Mouse (Mus musculus) liver, embryonic 15.5 days (tissue): ENCODE results near the gene Hrct1. TPM values are rescaled to one million over a fixed set of nuclear protein-coding genes. Genes with fewer than 3 reads are reported as not detected.
A peak's percentile ranks its signal among the peaks of the same experiment; 100 is the strongest.

Experiments used
- ATAC-seq: fragments of 200-750 bp; cut with Nextera tagmentation; 2 replicates; pipeline ENCODE4 v1.8.0; 2017; ENCODE audit warnings: moderate number of reproducible peaks, mild to moderate bottlenecking, moderate library complexity; ENCODE audit not compliant: insufficient read depth
- H3K27ac ChIP-seq: fragments of 300-500 bp; sonication (generic); replicated peaks from 2 replicates; pipeline ENCODE4 v1.5.1; 2015; ENCODE audit warnings: mild to moderate bottlenecking, inconsistent platforms
- H3K27me3 ChIP-seq: fragments of 300-500 bp; sonication (generic); 2 replicates; pipeline ENCODE4 v1.6.1; 2015; ENCODE audit warnings: mild to moderate bottlenecking, inconsistent platforms
- H3K36me3 ChIP-seq: fragments of 300-500 bp; sonication (generic); replicated peaks from 2 replicates; pipeline ENCODE4 v1.6.1; 2015; ENCODE audit warnings: moderate library complexity, mild to moderate bottlenecking, inconsistent platforms
- H3K4me1 ChIP-seq: fragments of 300-500 bp; sonication (generic); replicated peaks from 2 replicates; pipeline ENCODE4 v1.6.1; 2015; ENCODE audit warnings: inconsistent platforms
- H3K4me2 ChIP-seq: fragments of 300-500 bp; sonication (generic); 2 replicates; pipeline ENCODE4 v1.6.1; 2015; ENCODE audit warnings: moderate library complexity, mild to moderate bottlenecking, inconsistent platforms
- H3K4me3 ChIP-seq: fragments of 300-500 bp; sonication (generic); replicated peaks from 2 replicates; pipeline ENCODE4 v1.5.1; 2015; ENCODE audit warnings: mild to moderate bottlenecking, inconsistent platforms
- H3K9ac ChIP-seq: fragments of 300-500 bp; sonication (generic); 2 replicates; pipeline ENCODE4 v1.6.1; 2015; ENCODE audit warnings: moderate library complexity, mild to moderate bottlenecking, inconsistent platforms
- H3K9me3 ChIP-seq: fragments of 300-500 bp; sonication (generic); replicated peaks from 2 replicates; pipeline ENCODE4 v1.6.1; 2016; ENCODE audit warnings: inconsistent platforms
- WGBS: fragments of 180-500 bp; shearing (Covaris S2); methylation state at CpG from one replicate; pipeline ENCODE4 v1.1.7; 2015; ENCODE audit warnings: mixed read lengths; ENCODE audit not compliant: insufficient replicate concordance; 5-methylcytosine and 5-hydroxymethylcytosine counted together
- polyA plus RNA-seq: library from polyadenylated mRNA; unstranded; fragments of >200 nt; fragmentation: Nextera tagmentation; extraction: Ambion mirVana; gene quantifications from 2 replicates; pipeline ENCODE4 v1.2.1, GENCODE M21; 2015

Gene Hrct1
- polyA plus RNA-seq, 1 experiment from 2014 or later, result 0.20 TPM

DNA sequence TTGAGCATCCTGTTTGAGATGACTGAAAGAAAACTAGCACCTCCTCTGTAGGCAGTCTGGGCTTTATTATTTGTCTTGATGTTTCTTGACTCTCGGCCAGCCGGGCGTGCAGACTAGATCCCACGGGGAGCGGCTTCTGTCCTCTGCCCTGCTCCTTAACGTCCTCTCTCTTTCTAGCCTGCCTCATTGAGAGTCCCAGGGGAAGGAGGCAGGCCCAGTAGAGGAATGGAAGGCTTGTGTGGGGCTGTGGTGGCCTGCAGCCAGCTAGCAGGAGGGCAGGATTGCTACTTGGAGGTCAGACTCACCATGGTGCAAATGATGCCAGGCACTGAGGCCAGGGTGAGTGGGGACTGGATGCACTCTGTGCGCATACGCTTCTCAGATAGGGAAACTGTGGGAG, 23.1 kb upstream of the Hrct1 start:
- no peaks in the 10 kb centered on the region for H3K9me3 ChIP-seq
- H3K27ac ChIP-seq, result no peak overlapping the region
- no peak overlapping the region for H3K4me3 ChIP-seq
- 87% methylated on average over 8 of the region's 8 CpGs for WGBS
- no peaks in the 10 kb centered on the region for H3K4me1 ChIP-seq
- H3K4me2 ChIP-seq, result no peak overlapping the region
- ATAC-seq, result no peak
- no peak overlapping the region for H3K9ac ChIP-seq
- H3K27me3 ChIP-seq, result peaks cover 9% of the 10 kb centered on the region
- no peaks in the 10 kb centered on the region for H3K36me3 ChIP-seq

DNA sequence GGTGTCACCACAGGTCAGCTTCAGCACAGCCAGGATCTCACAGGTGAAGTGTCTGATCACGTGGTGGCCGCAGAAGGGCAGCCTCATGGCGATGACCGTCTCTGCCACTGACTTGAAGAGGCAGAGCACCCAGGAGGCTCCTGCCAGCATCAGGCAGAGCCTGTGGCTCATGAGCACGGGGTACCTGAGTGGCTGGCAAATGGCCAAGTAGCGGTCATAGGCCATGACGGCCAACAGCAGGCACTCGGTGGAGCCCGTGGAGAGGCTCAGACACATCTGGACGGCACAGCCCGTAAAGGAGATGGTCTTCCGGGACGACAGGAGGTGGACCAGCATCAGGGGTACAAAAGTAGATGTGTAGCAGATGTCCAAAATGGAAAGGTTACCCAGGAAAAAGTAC, 21.0 kb upstream of the Hrct1 start:
- no peak for ATAC-seq
- H3K4me3 ChIP-seq, result no peak overlapping the region
- peaks cover 7% of the 10 kb centered on the region; the same call in 1 of the 2 replicates for H3K27me3 ChIP-seq
- no peaks in the 10 kb centered on the region for H3K36me3 ChIP-seq
- WGBS, result 72% methylated on average over 13 of the region's 13 CpGs
- H3K9ac ChIP-seq, result no peak overlapping the region
- H3K4me2 ChIP-seq, result no peak overlapping the region
- no peak overlapping the region for H3K27ac ChIP-seq
- H3K9me3 ChIP-seq, result no peaks in the 10 kb centered on the region
- no peaks in the 10 kb centered on the region for H3K4me1 ChIP-seq

DNA sequence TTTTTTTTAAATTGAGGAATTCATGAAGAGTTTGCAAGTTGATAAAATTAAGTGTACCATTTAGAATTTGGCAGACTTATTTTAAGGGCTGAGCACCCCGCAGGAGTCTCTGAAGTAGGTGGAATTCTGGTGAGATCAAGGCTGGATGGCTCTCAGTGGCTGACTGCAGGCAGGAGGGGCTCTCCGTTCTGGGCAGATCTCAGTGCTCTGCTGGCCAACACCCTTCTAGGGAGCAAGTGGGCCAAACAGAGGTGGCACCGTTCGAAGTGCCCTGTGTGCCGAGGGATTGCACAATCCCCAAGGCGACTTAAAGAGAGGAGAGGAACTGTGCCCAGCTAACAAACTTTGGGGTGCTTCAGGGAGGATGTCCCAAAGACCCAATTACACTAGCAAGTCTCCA, 17.1 kb upstream of the Hrct1 start, which contains the start of gene Olfr71:
TSS of gene Olfr71 (minus strand) at position 387 of the 400 bp plus-strand sequence.
- Histone ChIP-seq H3K27me3 (peaks cover 15% of the 10 kb centered on the region), H3K4me3 (no peak within 1 kb of the TSS), H3K9me3 (no peaks in the 10 kb centered on the region), H3K4me1 (no peaks in the 10 kb centered on the region), H3K36me3 (no peaks in the 10 kb centered on the region), H3K27ac (no peak within 1 kb of the TSS), H3K9ac (no peak within 1 kb of the TSS), H3K4me2 (no peak within 1 kb of the TSS)
- WGBS, result 38% methylated on average over 6 of the region's 6 CpGs
- ATAC-seq, result no peak

DNA sequence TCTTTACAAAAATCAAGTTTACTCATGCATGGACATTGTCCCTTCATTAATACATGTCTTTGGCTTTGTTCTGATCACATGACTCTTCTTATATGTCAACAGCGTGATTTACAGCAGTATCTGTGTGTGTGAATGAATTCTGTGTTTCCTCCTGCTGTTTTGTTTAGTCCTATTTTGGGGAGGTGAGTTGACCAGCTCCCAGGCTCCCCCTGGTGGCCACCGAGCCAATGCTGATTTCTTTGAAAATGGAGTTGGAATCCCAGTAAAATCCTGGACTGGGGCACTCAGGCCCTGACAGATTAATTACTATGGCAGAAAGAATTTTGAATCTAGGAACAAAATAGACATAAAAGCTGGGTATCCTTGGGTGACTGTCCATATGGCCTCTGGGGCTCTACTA, 15.2 kb upstream of the Hrct1 start:
- H3K4me2 ChIP-seq, result no peak overlapping the region
- H3K4me3 ChIP-seq, result no peak overlapping the region
- no peaks in the 10 kb centered on the region for H3K4me1 ChIP-seq
- H3K27ac ChIP-seq, result no peak overlapping the region
- no peaks in the 10 kb centered on the region for H3K9me3 ChIP-seq
- H3K9ac ChIP-seq, result no peak overlapping the region
- no peak for ATAC-seq
- no peaks in the 10 kb centered on the region for H3K36me3 ChIP-seq
- H3K27me3 ChIP-seq, result peaks cover 19% of the 10 kb centered on the region
- 0% methylated on average over 2 of the region's 2 CpGs for WGBS

DNA sequence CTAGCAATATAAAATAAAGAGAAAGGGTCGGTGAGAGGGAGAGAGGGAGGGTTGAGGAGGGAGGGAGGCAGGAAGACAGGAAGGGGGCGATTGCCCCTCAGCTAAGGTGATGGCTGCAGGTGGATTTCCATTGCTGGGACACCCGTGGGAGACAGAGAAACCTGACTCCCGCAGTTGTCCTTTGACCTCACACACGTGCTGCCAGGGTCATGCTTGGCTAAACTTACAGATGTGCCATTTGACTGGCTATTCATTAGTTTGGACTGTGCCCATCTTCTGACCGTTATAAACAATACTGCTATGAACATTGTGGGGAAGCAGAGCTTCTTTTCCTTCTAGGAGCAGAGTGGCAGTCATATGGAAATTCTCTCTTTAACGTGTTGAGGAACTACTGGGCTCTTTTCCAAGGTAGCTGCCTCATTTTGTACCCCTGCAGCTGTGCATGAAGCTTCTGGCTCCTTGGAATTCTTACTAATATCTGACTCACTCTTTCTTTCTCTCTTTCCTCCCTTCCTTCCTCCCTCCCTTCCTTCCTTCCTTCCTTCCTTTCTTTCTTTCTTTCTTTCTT, 13.3 kb upstream of the Hrct1 start:
- ATAC-seq, result no peak

DNA sequence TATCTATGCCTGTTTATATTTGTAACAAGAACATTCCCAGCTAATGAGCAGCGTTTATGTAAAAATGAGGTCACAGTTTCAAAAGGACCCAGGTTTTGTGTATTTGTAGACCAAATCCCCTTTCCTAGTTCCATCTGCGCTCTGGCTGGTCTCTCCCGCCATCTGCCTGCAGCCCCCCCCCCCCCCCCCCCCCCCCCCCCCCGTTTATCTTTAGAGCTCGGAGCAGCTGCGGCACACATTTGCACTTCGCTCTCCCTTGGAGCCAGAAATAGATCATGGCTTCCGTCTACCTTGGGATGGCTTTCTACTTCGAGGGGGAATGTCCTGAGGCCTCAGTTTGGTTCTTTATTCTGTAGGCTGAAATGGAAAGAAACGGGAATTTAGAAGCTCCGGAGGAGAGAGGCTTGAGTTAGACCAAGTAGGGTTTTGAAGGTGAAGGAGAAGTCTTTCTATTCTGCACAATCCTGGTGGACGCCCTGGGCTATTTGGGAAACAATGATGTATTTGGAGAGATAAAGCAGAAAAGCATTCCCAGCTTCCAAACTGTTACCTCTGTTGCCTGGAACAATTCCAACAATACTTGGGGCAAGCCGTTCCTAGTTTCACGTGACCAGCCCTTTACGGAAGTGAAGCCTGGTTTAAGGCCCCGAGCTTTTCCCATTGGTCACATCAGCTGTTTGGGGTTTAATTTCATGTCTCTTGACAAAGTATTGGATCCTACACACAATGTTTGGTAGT, 6.3 kb upstream of the Hrct1 start:
- no peaks in the 10 kb centered on the region for H3K4me1 ChIP-seq
- no peak for ATAC-seq
- no peak overlapping the region for H3K27ac ChIP-seq
- no peaks in the 10 kb centered on the region for H3K36me3 ChIP-seq
- no peaks in the 10 kb centered on the region for H3K9me3 ChIP-seq
- WGBS, result 55% methylated on average over 13 of the region's 16 CpGs
- no peak overlapping the region for H3K9ac ChIP-seq
- H3K27me3 ChIP-seq, result no peaks in the 10 kb centered on the region
- no peak overlapping the region for H3K4me2 ChIP-seq
- no peak overlapping the region for H3K4me3 ChIP-seq

More for the DNA sequence above, 13.3 kb upstream of the Hrct1 start:
- Histone ChIP-seq H3K36me3 (no peaks in the 10 kb centered on the region), H3K4me2 (no peak overlapping the region), H3K4me3 (no peak overlapping the region), H3K27me3 (peaks cover 12% of the 10 kb centered on the region), H3K4me1 (no peaks in the 10 kb centered on the region), H3K9me3 (no peaks in the 10 kb centered on the region), H3K27ac (no peak overlapping the region), H3K9ac (no peak overlapping the region)
- WGBS, result 40% methylated on average over 7 of the region's 7 CpGs

DNA sequence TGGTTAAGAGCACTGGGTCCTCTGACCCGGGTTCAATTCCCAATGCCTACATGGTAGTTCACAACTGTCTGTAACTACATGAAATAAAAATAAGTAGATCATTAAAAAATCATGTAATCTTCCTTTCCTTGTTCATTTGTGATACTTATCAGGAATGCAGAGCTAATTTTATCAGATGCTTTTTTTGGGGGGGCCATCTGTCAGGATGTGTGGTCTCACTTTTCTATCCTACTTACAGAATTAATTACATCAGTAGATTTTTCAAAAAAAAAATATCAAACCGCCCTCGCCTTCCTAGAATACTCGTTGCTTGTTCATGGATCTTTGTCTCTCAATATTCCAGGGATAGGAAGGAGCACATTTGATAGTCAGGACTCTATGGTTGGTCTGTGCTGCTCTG, 4.8 kb upstream of the Hrct1 start:
- 78% methylated on average over 4 of the region's 4 CpGs for WGBS
- ATAC-seq, result no peak

DNA sequence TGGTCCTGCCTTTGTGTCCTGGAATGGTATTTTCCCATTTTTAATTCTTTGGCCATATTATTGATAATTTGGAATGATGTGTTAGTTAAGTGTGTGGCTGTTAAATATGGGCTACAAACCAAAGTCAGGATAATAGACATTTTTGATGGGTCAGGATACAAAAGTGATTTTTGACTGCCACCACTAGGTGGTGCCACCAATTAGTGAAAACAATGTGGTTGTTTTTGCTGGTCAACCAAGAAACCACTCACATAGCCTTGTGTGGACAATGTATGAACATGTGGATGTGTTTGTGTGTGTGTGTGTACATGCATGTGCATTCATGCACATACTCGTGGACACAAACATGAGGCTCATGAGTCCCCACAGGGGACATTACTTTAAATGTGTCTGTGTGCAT, 2.2 kb upstream of the Hrct1 start:
- Histone ChIP-seq H3K4me3 (no peak overlapping the region), H3K27me3 (no peaks in the 10 kb centered on the region), H3K4me1 (peaks cover 22% of the 10 kb centered on the region), H3K4me2 (no peak overlapping the region), H3K9ac (no peak overlapping the region), H3K27ac (no peak overlapping the region), H3K36me3 (no peaks in the 10 kb centered on the region), H3K9me3 (no peaks in the 10 kb centered on the region)
- ATAC-seq, result no peak
- WGBS, result 14% methylated on average over 1 of the region's 1 CpGs

More for the DNA sequence above, 4.8 kb upstream of the Hrct1 start:
- no peak overlapping the region for H3K4me2 ChIP-seq
- no peak overlapping the region for H3K27ac ChIP-seq
- H3K9me3 ChIP-seq, result no peaks in the 10 kb centered on the region
- H3K9ac ChIP-seq, result no peak overlapping the region
- no peaks in the 10 kb centered on the region for H3K36me3 ChIP-seq
- H3K27me3 ChIP-seq, result no peaks in the 10 kb centered on the region
- H3K4me3 ChIP-seq, result no peak overlapping the region
- no peaks in the 10 kb centered on the region; the same call in 1 of the 2 replicates for H3K4me1 ChIP-seq

DNA sequence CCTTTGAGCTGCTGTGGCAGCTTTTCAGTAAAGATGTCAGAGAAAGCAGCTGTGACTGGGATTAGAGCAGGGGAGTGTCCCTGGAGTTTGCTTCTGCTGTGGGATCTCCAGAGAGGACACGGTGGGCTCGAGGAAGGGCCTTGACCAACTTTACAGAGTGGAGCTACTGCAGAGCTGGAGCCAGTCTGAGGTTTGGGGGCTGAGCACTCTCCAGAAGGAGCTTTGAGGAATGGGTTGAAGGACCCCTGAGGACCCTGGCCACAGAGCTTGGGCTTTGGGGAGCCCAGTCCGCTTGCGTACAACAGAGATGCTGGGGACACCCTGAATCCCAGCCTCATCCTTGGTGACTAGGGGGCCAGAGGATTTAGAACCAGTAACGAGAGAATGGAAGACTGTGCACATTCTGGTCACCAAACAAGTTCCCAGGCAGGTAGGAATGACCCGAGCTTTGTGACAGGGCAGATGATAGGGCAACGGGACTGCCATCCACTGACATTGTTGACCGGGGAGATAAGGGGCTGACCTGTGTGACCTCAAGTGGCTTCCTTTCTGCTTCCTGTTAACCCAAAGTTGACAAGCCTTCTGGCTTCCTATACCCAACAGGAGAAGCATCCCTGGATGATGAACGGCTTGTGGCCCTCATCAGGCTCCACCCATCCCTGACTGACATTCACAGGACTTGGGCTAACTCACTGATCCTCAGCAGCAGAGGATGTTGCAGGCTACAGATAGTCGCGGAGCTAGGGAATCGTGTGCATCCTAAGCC, 577 bp upstream of the Hrct1 start:
- H3K9me3 ChIP-seq, result no peaks in the 10 kb centered on the region
- H3K4me3 ChIP-seq, result no peak overlapping the region
- H3K27me3 ChIP-seq, result no peaks in the 10 kb centered on the region
- no peak for ATAC-seq
- no peak overlapping the region for H3K27ac ChIP-seq
- 40% methylated on average over 12 of the region's 12 CpGs for WGBS
- no peak overlapping the region for H3K9ac ChIP-seq
- no peak overlapping the region for H3K4me2 ChIP-seq
- H3K36me3 ChIP-seq, result no peaks in the 10 kb centered on the region
- H3K4me1 ChIP-seq, result peaks cover 33% of the 10 kb centered on the region

DNA sequence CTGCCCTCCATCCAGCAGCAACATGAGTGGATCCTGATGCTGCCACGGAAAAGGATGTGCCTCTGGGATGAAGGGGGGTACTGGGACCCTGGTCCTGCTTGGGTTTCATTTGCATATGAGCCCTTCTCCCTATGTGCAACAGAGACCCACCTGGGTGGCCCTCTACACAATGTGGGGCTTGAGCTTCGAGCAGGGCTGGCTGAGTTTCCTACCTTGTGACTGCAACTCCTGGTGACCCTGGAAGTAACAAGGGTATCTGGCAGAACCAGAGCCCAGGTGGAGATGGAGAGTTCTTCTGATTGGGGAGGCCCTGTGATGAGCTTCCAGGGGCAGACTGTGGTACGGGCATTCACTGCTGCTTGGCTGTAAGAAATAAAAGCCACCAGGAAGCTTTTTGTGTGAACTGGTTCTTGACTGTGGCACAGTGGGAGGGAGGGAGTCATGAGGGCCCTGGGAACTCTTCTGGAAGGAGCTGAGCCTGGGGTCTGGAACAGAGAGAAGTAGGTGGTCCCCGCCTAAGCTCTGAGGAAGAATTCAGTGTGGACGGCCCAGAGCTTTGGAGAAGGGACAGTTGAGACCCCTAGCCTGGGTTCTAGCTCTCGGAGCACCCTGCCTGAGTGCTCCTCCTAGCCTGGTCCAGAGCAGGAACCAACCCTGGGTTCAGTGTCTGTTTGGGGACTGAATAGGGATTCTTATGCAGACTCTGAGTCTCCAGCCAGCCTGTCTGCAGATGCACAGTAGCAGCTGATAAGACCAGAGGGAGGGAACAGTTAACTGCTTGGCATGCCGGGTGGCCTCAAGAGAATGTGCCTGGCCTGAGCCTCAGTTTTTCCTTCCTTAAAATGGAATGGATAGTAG, 959 bp downstream of the Hrct1 start:
- no peak overlapping the region for H3K9ac ChIP-seq
- peaks cover 33% of the 10 kb centered on the region for H3K4me1 ChIP-seq
- no peak for ATAC-seq
- no peak overlapping the region for H3K4me2 ChIP-seq
- no peaks in the 10 kb centered on the region for H3K9me3 ChIP-seq
- no peaks in the 10 kb centered on the region for H3K27me3 ChIP-seq
- no peak overlapping the region for H3K4me3 ChIP-seq
- peak overlapping the region; percentile 11; the same call in 1 of the 2 replicates for H3K27ac ChIP-seq
- H3K36me3 ChIP-seq, result no peaks in the 10 kb centered on the region
- WGBS, result 48% methylated on average over 7 of the region's 7 CpGs
